Mouse (Mus musculus): Measurements from ENCODE around the gene Gpr45.

Gene Gpr45

DNA sequence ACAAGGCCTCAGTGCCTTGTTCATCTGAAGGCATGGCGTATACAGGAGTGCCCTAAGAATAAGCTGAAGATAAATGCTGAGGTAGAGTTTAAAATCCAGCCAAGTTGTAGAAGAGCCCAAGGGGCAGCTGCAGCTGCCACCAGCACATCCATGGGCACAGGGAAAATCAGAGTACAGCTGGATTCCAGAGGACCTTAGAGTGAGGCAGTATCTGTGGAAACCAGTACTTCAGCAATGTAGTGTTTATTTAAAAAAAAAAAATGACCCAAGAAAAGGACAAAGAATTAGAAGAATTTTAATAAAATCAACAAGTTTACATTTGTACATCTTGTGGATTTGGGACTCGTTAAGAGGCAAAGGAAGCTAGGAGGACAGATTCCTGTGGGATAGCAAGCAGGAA, 94.3 kb downstream of the Gpr45 start:
- DNase-seq (ENCODE audit: low spot score in 2 of 2) = no peak

DNA sequence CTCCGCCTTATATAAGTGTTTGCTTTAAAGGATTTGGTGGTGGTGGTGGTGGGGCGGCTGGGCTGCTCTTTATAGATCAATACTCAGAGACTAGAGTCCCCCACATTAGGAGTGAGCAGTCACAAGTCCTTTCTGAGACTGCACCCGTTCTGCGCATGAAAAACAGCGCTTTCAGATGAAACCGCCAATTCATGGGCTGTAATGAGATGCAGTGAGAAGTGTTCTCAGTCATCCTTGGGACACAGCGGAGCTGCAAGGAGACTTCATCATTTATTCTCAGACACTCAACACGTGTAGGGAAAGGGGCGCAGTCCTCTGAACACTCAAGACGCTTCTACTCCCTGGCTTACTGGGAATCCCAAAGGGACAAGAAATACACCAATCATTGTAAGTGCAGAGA, 95.1 kb downstream of the Gpr45 start:
- DNase-seq (ENCODE audit: low spot score in 2 of 2) = peak in 1 of 2 experiments; percentile 39

- DNase-seq (ENCODE audit: low spot score in 2 of 2) = peak in 1 of 2 experiments; percentile 39
These were observed 99.2 kb downstream of the Gpr45 start for GRCm38 (mm10) chr1:43051903-43052302.

- peak in 1 of 2 experiments; percentile 81 for DNase-seq (ENCODE audit: low spot score in 2 of 2)
These were observed 113.1 kb downstream of the Gpr45 start for GRCm38 (mm10) chr1:43065615-43066310.

DNA sequence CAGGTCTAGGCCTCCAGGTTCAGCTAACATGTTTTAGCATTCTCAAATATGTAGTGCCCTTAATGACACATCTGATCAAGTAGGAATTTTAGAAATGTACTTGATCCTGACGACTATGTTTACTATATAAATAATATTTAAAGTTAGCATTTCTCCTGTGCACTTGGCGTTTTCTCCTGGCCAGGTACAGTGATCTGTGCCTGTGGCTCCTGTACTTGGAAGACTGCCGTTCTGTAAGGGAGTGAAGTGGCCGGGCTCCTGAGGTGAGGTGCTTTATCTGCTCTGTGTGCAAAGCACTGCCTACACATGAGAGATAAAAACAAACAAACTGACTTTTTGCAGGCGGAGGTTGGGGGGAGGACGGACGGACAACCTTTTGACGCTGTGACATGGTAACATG, 113.9 kb downstream of the Gpr45 start:
- no peak for DNase-seq (ENCODE audit: low spot score in 2 of 2)

DNA sequence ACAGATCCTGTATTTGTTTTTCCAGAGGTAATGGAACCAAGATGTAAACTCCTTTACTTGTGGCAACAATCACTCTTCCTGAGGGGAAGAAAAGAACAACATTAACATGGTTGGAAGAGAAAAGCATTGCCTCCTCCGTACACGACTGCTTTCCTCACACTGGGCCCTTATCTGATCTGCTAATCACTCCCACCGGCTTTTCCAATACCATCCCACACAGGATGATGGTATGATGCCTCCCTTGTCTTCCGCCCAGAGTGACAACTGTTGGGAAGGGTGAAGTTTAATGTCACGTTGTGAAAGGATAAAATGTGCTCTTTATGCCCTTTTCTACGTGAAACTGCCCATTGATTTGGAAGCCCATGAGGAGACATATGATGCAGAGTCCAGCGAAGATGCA, 114.9 kb downstream of the Gpr45 start:
- DNase-seq (ENCODE audit: low spot score in 2 of 2) = no peak

GRCm38 (mm10) chr1:43070726-43071125, 118.1 kb downstream of the Gpr45 start:
- no peak for DNase-seq (ENCODE audit: low spot score in 2 of 2)

DNA sequence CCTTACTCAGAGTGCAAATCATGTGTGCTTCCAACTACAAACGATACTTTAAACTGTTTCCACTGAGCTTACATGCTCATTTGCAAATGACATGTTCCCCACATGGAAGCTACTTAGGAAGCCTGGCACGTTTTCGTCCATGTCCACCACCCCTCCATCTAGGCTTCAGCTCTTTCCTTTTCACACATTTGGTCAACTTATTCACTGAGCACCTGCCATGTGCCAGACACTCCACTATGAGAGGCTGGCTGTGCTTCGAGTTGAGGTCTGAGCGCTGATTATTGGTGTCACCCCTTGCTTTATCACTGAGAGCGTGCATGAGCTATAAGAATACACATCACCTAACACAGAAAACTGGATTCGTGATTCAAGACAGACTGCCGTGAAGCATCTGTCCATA, 119.4 kb downstream of the Gpr45 start:
- no peak for DNase-seq (ENCODE audit: low spot score in 2 of 2)

- no peak for DNase-seq (ENCODE audit: low spot score in 2 of 2)
These were observed 119.9 kb downstream of the Gpr45 start for GRCm38 (mm10) chr1:43072561-43072960.

DNA sequence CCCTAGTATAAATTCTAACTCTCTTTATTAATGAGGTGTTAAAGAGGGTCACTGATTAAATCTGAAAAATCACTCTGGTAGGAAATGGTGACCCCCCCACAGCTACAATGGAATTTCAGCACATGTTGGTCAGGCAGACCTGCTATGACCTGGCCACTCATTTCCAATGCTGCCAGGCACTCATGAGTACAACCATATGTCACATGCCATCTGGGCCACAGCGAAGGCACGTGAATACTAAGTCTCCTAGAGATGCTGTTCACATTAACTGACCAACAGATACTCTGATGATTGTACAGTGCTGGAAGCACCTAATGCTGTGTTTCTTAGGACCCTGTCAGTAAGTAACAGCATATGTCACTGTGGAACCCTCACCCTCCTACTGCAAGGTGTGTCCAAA, 122.1 kb downstream of the Gpr45 start:
- DNase-seq (ENCODE audit: low spot score in 2 of 2) = no peak

DNA sequence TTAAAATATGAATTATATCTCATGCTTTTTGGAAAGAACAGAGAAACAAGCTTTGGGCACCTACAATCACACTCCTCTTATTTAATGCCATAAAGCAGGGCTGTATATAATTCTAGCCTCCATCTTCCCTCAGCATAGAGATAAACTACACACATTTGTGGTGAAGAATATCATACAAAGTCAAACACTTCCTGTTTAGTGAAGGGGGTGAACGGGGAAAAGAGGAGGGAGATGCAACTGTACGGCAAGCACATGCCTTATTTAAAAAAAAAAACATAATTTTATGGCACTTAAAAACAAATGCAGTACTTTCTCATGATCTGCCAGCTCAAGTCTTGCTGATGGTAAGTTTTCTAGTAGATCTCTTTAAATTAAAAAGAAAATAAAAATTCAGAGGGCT, 125.5 kb downstream of the Gpr45 start:
- DNase-seq (ENCODE audit: low spot score in 2 of 2) = no peak

DNA sequence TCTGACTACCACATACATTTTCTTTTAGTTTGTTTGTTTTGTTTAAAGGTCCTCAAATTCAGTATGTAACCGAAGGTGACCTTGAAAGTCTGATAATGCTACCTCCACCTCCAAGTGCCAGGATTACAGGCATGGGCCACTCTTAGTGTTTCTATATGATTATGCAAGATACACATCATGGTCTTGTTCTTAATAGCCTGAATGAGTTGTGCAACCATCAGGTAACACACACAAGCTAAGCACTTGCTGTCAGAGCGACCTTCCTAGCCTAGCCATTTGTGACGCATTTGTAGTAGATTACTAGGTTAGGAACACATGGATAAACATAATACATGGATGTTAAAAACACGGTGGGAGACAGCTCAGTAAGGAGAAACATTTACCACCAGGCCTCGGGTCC, 130.3 kb downstream of the Gpr45 start:
- DNase-seq (ENCODE audit: low spot score in 2 of 2) = no peak

Measured in left cerebral cortex, adult 9 months (tissue).